14 mouse cellular contexts compared by ENCODE assay signal in the genomic region with DNA sequence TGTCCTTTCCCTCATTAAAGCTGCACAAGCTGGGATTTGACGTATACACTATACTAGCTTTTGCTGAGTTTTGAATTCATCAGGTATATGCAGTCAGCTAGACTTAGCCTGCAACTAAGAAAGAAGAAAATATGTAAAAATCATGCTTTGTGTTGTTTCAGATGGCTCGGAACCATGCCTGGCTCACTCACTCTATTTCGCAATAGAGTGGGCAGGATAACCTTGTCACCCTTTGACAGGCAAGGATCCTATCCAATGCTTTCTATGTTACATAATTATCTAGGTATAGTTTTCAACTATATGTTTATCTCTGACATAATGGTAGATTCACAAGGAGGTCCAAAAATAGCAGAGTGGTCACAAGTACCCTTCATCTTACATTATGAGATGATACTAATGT.
"Had no signal": no experiment of that assay in that cellular context is flagged by ENCODE, and none has a peak within 500 bp of the region (broad histone marks: within the 10 kb centered on the region; RNA-seq: fewer than 3 reads in every experiment).

No protein-coding gene starts in this region.

- DNase-seq: kidney, postnatal 25 days; layer of hippocampus, adult 9-11 months; liver; liver, embryonic 13.5 days; lung, adult 2 months; lung, postnatal 14 days; lung, postnatal 4 days; midbrain, embryonic 14.5 days; right cerebral cortex, adult 18-20 months; right cerebral cortex, postnatal 14 days; right cerebral cortex, postnatal 4 days; thymus, adult 2 months; thymus, postnatal 14 days; thymus, postnatal 4 days had no signal
